Mouse (Mus musculus) frontal cortex, adult (tissue): ENCODE results near the gene Chpf.

Source experiments
- ATAC-seq: cut with Nextera tagmentation; 2 replicates; pipeline ENCODE4 v1.9.2; 2017; ENCODE audit warnings: mild to moderate bottlenecking, moderate library complexity, mixed read lengths; ENCODE audit not compliant: low TSS enrichment

The Chpf gene

GRCm38 (mm10) chr1:75478916-75479634 is at the start of gene Chpf, which contains the start of gene Tmem198:
TSS of gene Chpf (minus strand) at chr1:75479307.
TSS of gene Tmem198 (plus strand) at chr1:75479532.
- ATAC-seq, result peak; percentile 62

GRCm38 (mm10) chr1:75524679-75525078 is 45.6 kb upstream of the Chpf start:
- ATAC-seq, result no peak

- peak; percentile 99 for ATAC-seq
These were observed 42.4 kb upstream of the Chpf start, which contains the start of gene Stk11ip for GRCm38 (mm10) chr1:75521321-75522031. TSS of gene Stk11ip (plus strand) at chr1:75521529.

- no peak for ATAC-seq
These were observed 40.5 kb upstream of the Chpf start for GRCm38 (mm10) chr1:75519576-75519975.

GRCm38 (mm10) chr1:75518427-75518826 is 39.3 kb upstream of the Chpf start:
- no peak for ATAC-seq

GRCm38 (mm10) chr1:75517984-75518383 is 38.9 kb upstream of the Chpf start:
- ATAC-seq, result no peak

GRCm38 (mm10) chr1:75516703-75517380 is 37.7 kb upstream of the Chpf start:
- ATAC-seq, result no peak

GRCm38 (mm10) chr1:75512550-75512949 is 33.4 kb upstream of the Chpf start:
- ATAC-seq, result no peak

- ATAC-seq, result no peak
These were observed 32.5 kb upstream of the Chpf start for GRCm38 (mm10) chr1:75511437-75512210.

GRCm38 (mm10) chr1:75510154-75510553 is 31.0 kb upstream of the Chpf start:
- ATAC-seq, result no peak

GRCm38 (mm10) chr1:75509586-75509985 is 30.5 kb upstream of the Chpf start:
- ATAC-seq, result no peak

GRCm38 (mm10) chr1:75507006-75507405 is 27.9 kb upstream of the Chpf start, which contains the start of gene Inha:
TSS of gene Inha (plus strand) at chr1:75507077.
- ATAC-seq, result no peak

- peak; percentile 20; the same call in 1 of the 2 replicates for ATAC-seq
These were observed 27.1 kb upstream of the Chpf start, which contains the start of gene Obsl1 for GRCm38 (mm10) chr1:75505956-75506831. TSS of gene Obsl1 (minus strand) at chr1:75506452.

GRCm38 (mm10) chr1:75505159-75505955 is 26.2 kb upstream of the Chpf start:
- peak; percentile 84 for ATAC-seq

- ATAC-seq, result peak; percentile 43; the same call in 1 of the 2 replicates
These were observed 25.3 kb upstream of the Chpf start for GRCm38 (mm10) chr1:75504256-75505045.

GRCm38 (mm10) chr1:75503651-75503980 is 24.5 kb upstream of the Chpf start:
- ATAC-seq, result no peak

GRCm38 (mm10) chr1:75502945-75503650 is 24.0 kb upstream of the Chpf start:
- no peak for ATAC-seq

GRCm38 (mm10) chr1:75501905-75502304 is 22.8 kb upstream of the Chpf start:
- ATAC-seq, result no peak
